Comparison of ENCODE assay signal across 24 mouse cellular contexts in the genomic region with DNA sequence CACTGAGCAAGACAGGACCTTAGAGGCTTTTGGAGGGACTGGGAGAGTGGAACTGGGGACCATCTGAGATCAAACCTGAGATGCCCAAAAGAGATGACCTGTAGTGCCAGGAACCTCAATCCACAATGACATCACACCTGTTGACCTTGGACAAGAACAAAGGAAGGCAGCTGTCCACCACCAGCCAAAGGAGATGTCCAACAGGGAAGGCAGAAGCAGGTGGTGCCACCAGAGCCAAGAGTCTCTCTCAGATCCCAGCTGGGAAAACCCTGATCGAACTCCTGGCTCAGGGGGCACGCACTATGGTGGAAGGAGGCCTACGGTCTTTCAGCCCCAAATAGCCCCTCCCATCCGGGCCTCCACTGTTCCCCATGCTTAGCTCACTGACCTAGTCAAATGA. TPM values are rescaled to one million over a fixed set of nuclear protein-coding genes. Genes with fewer than 3 reads are reported as not detected.
A peak's percentile ranks its signal among the peaks of the same experiment; 100 is the strongest.
DNase-seq lines count a peak whose midpoint lies in the region; ATAC-seq and TF ChIP-seq lines count a peak whose summit lies in the region.
"Had no signal": no experiment of that assay in that cellular context is flagged by ENCODE, and none has a peak within 500 bp of the region (broad histone marks: within the 10 kb centered on the region; RNA-seq: fewer than 3 reads in every experiment).

No protein-coding gene starts in this region.

- DNase-seq in heart, embryonic 10.5 days (ENCODE audit: low spot score) = no peak
- DNase-seq in heart, adult 9 months (ENCODE audit: low spot score in 2 of 2) = no peak
- DNase-seq in lung, embryonic 14.5 days = no peak
- DNase-seq in lung, postnatal 25 days (ENCODE audit: low spot score) = no peak
- DNase-seq in lung, postnatal 14 days = no peak
- no peak for DNase-seq in limb, embryonic 10.5 days (ENCODE audit: low spot score)
- DNase-seq in urinary bladder, postnatal 4 days (ENCODE audit: low spot score in 2 of 2) = no peak
- DNase-seq: adrenal gland, adult 8-10 months; adrenal gland, postnatal 14 days; adrenal gland, postnatal 36 days; B cell, adult 2 months; cerebellum, adult 11-12 months; cerebellum, adult 2 months; cerebellum, adult 9-10 months; cerebellum, postnatal 10 days; cerebellum, postnatal 25 days had no signal

- no peaks in the 10 kb centered on the region for H3K9me3 ChIP-seq in heart, embryonic 10.5 days
- no peaks in the 10 kb centered on the region for H3K9me3 ChIP-seq in lung, embryonic 14.5 days (ENCODE audit: low read depth, low read length)
- H3K9me3 ChIP-seq in lung, embryonic 16.5 days (ENCODE audit: control insufficient read depth, low read length) = no peaks in the 10 kb centered on the region
- no peaks in the 10 kb centered on the region for H3K9me3 ChIP-seq in limb, embryonic 10.5 days (replicated peaks)
- H3K9me3 ChIP-seq: embryonic facial prominence, embryonic 10.5 days; embryonic facial prominence, embryonic 12.5 days; forebrain, embryonic 13.5 days; G1E had no signal

- H3K9ac ChIP-seq in lung, embryonic 14.5 days = no peak overlapping the region
- H3K9ac ChIP-seq in lung, embryonic 16.5 days (ENCODE audit: low read length) = no peak overlapping the region
- H3K9ac ChIP-seq: embryonic facial prominence, embryonic 12.5 days; forebrain, embryonic 13.5 days had no signal

- WGBS in heart, embryonic 10.5 days = 88% methylated on average over 4 of the region's 4 CpGs
- WGBS in lung, embryonic 14.5 days = 84% methylated on average over 4 of the region's 4 CpGs
- WGBS in lung, embryonic 16.5 days = 83% methylated on average over 4 of the region's 4 CpGs
- WGBS in limb, embryonic 10.5 days = 89% methylated on average over 4 of the region's 4 CpGs

- peaks cover 70% of the 10 kb centered on the region for H3K4me1 ChIP-seq in heart, embryonic 10.5 days
- peaks cover 19% of the 10 kb centered on the region; the same call in 1 of the 2 replicates for H3K4me1 ChIP-seq in lung, embryonic 14.5 days (ENCODE audit: insufficient read depth)
- peaks cover 56% of the 10 kb centered on the region for H3K4me1 ChIP-seq in lung, embryonic 16.5 days (replicated peaks; ENCODE audit: control insufficient read depth, insufficient read depth, low read length)
- H3K4me1 ChIP-seq in limb, embryonic 10.5 days = peaks cover 56% of the 10 kb centered on the region

- H3K4me3 ChIP-seq in heart, embryonic 10.5 days = no peak overlapping the region
- no peak overlapping the region for H3K4me3 ChIP-seq in lung, embryonic 14.5 days (ENCODE audit: low read depth, low read length)
- H3K4me3 ChIP-seq in lung, embryonic 16.5 days (ENCODE audit: low read length) = no peak overlapping the region
- no peak overlapping the region for H3K4me3 ChIP-seq in limb, embryonic 10.5 days
- H3K4me3 ChIP-seq: embryonic facial prominence, embryonic 10.5 days; embryonic facial prominence, embryonic 12.5 days; forebrain, embryonic 13.5 days had no signal

- H3K36me3 ChIP-seq in heart, embryonic 10.5 days = no peaks in the 10 kb centered on the region
- no peaks in the 10 kb centered on the region for H3K36me3 ChIP-seq in lung, embryonic 14.5 days (ENCODE audit: insufficient read depth)
- no peaks in the 10 kb centered on the region for H3K36me3 ChIP-seq in lung, embryonic 16.5 days (ENCODE audit: control insufficient read depth, insufficient read depth, low read length)
- H3K36me3 ChIP-seq in limb, embryonic 10.5 days = no peaks in the 10 kb centered on the region
- H3K36me3 ChIP-seq: embryonic facial prominence, embryonic 10.5 days; embryonic facial prominence, embryonic 12.5 days; G1E had no signal

- no peak overlapping the region for H3K4me2 ChIP-seq in lung, embryonic 14.5 days
- H3K4me2 ChIP-seq in lung, embryonic 16.5 days (ENCODE audit: low read depth, low read length) = no peak overlapping the region
- H3K4me2 ChIP-seq: embryonic facial prominence, embryonic 12.5 days; forebrain, embryonic 13.5 days had no signal

- H3K27ac ChIP-seq in heart, embryonic 10.5 days = peak overlapping the region; percentile 43
- peak overlapping the region; percentile 60; the same call in 1 of the 2 replicates for H3K27ac ChIP-seq in lung, embryonic 14.5 days (ENCODE audit: low read depth)
- H3K27ac ChIP-seq in lung, embryonic 16.5 days (ENCODE audit: low read length) = peak overlapping the region; percentile 89; the same call in 1 of the 2 replicates
- peak overlapping the region; percentile 26 for H3K27ac ChIP-seq in limb, embryonic 10.5 days
- H3K27ac ChIP-seq: embryonic facial prominence, embryonic 10.5 days; embryonic facial prominence, embryonic 12.5 days; forebrain, embryonic 13.5 days had no signal

- no peak for TF ChIP-seq CTCF in lung, embryonic 14.5 days (IDR thresholded peaks at IDR 0.05; ENCODE audit: low read depth)

- peaks cover 55% of the 10 kb centered on the region for H3K27me3 ChIP-seq in heart, embryonic 10.5 days (ENCODE audit: insufficient read depth, poor library complexity, severe bottlenecking)
- H3K27me3 ChIP-seq in lung, embryonic 14.5 days (ENCODE audit: insufficient read depth, low read length) = no peaks in the 10 kb centered on the region
- H3K27me3 ChIP-seq in lung, embryonic 16.5 days (ENCODE audit: control insufficient read depth, insufficient read depth, low read depth, low read length) = no peaks in the 10 kb centered on the region
- peaks cover 20% of the 10 kb centered on the region for H3K27me3 ChIP-seq in limb, embryonic 10.5 days (ENCODE audit: low read depth, poor library complexity, severe bottlenecking)
- H3K27me3 ChIP-seq: Patski had no signal

- ATAC-seq in lung, embryonic 14.5 days (ENCODE audit: insufficient read depth) = no peak
- no peak for ATAC-seq in lung, embryonic 16.5 days (ENCODE audit: low read depth)
- ATAC-seq: activated CD4-positive, CD25-positive, alpha-beta regulatory T cell, adult 4 months; CD4-positive, CD25-positive, alpha-beta regulatory T cell, adult 4 months; forebrain, embryonic 13.5 days; Patski had no signal

RNA-seq across cellular contexts. Expression of a gene that starts 6.2 kb away (rescaled TPM):
- polyA plus RNA-seq in heart, embryonic 10.5 days (2016; fragmentation: Nextera tagmentation; extraction: Ambion mirVana) = 6.9 and 12.2 TPM in 2 replicates
- polyA plus RNA-seq in lung, embryonic 14.5 days (2014; fragmentation: Nextera tagmentation; extraction: Ambion mirVana) = 17.5 and 20.6 TPM in 2 replicates
- 20.6 and 21.8 TPM in 2 replicates for polyA plus RNA-seq in lung, embryonic 16.5 days (2015; fragmentation: Nextera tagmentation; extraction: Ambion mirVana)
- polyA plus RNA-seq in limb, embryonic 10.5 days (2016; fragmentation: Nextera tagmentation; extraction: Ambion mirVana) = 6.1 and 8.3 TPM in 2 replicates

Comparison
In these comparisons a context has a peak if more than half of its experiments do, and no peak if none do; other contexts are left out.
1. H3K27ac ChIP-seq: peak in every context shown above with its lines; median percentile 89 in lung, embryonic 16.5 days; 60 in lung, embryonic 14.5 days; 43 in heart, embryonic 10.5 days; 26 in limb, embryonic 10.5 days.